Mouse (Mus musculus) lung, postnatal 0 days (tissue): ENCODE results near the gene Mylip.

Experiments used
- CTCF ChIP-seq: IDR thresholded peaks from 2 replicates; pipeline ENCODE4 v1.5.1; 2016; ENCODE audit warnings: antibody characterized with exemption, mild to moderate bottlenecking
- EP300 ChIP-seq: IDR thresholded peaks from 2 replicates; pipeline ENCODE4 v1.6.1; 2016; ENCODE audit warnings: antibody characterized with exemption, mild to moderate bottlenecking, control low read depth

GRCm38 (mm10) chr13:45429239-45429638, 39.7 kb downstream of the Mylip start:
- no peak for TF ChIP-seq CTCF
- no peak for TF ChIP-seq EP300
